Mouse (Mus musculus): ENCODE measurements around the gene Higd1b.

DNA sequence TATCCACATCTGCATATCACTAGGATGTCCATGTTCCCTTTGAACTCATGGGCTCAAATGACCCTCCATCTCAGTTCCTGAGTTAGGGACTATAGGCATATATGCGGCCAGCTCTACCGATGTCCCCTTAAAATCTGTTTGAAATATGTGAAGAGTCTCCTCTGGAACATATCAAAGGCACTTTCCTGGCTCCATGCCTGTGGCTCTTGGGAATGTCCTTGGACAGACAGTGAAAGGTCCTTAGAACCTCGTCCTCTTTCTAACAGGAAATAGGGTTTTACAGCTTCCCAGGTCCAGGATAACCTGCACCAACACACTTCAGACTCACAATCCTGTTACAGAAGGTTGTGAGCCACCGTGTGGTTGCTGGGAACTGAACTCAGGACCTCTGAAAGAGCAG lies 5.4 kb upstream of the Higd1b start:
- TF ChIP-seq POLR2A (IDR thresholded peaks at IDR 0.05; ENCODE audit: insufficient read depth, low read depth, low read length) (no peak), EP300 (IDR thresholded peaks at IDR 0.05; ENCODE audit: insufficient read depth, low read depth, low read length) (no peak), CTCF (IDR thresholded peaks at IDR 0.05) (no peak)
